Mouse (Mus musculus) midbrain, embryonic 11.5 days (tissue): ENCODE measurements at regions not wholly inside any gene's neighbourhood (a gene's known extent, or its start where the extent isn't known, plus 50 kb on each side); places are given as distances from the start of the nearest gene placed in this dataset.

Source experiments
- ATAC-seq: fragments of 200-750 bp; cut with Nextera tagmentation; 2 replicates; pipeline ENCODE4 v1.8.0; 2017; ENCODE audit warnings: moderate TSS enrichment, moderate library complexity; ENCODE audit not compliant: low FRiP score
- DNase-seq: peaks from one replicate; pipeline ENCODE4 v3.0.0; 2015; ENCODE audit warnings: low spot score; ENCODE audit errors: missing footprints
- H3K27ac ChIP-seq: fragments of 300-500 bp; sonication (generic); 2 replicates; pipeline ENCODE4 v1.5.1; 2014; ENCODE audit warnings: low read depth, low read length
- H3K27me3 ChIP-seq: fragments of 300-500 bp; sonication (generic); 2 replicates; pipeline ENCODE4 v1.6.1; 2014; ENCODE audit warnings: mild to moderate bottlenecking, low read length, moderate library complexity, mixed read lengths; ENCODE audit not compliant: control insufficient read depth, insufficient read depth
- H3K36me3 ChIP-seq: fragments of 300-500 bp; sonication (generic); 2 replicates; pipeline ENCODE4 v1.6.1; 2014; ENCODE audit warnings: mild to moderate bottlenecking, low read length, moderate library complexity, mixed read lengths; ENCODE audit not compliant: control insufficient read depth, insufficient read depth
- H3K4me1 ChIP-seq: fragments of 300-500 bp; sonication (generic); 2 replicates; pipeline ENCODE4 v1.6.1; 2014; ENCODE audit warnings: low read length; ENCODE audit not compliant: control insufficient read depth, insufficient read depth
- H3K4me2 ChIP-seq: fragments of 300-500 bp; sonication (generic); 2 replicates; pipeline ENCODE4 v1.6.1; 2014; ENCODE audit warnings: mild to moderate bottlenecking, moderate library complexity
- H3K4me3 ChIP-seq: fragments of 300-500 bp; sonication (generic); 2 replicates; pipeline ENCODE4 v1.5.1; 2014; ENCODE audit warnings: low read depth, low read length
- H3K9ac ChIP-seq: fragments of 300-500 bp; sonication (generic); 2 replicates; pipeline ENCODE4 v1.6.1; 2014; ENCODE audit warnings: low read length
- H3K9me3 ChIP-seq: fragments of 300-500 bp; sonication (generic); 2 replicates; pipeline ENCODE4 v1.6.1; 2016; ENCODE audit warnings: low read length; ENCODE audit not compliant: control insufficient read depth
- WGBS: fragments of 180-500 bp; shearing (Covaris S2); extraction: QIAGEN DNeasy Blood & Tissue Kit; methylation state at CpG from one replicate; pipeline ENCODE4 v1.1.7; 2014; 5-methylcytosine and 5-hydroxymethylcytosine counted together

GRCm38 (mm10) chr6:31938216-31938814, 111.7 kb upstream of the 1700012A03Rik start:
- no peaks in the 10 kb centered on the region for H3K9me3 ChIP-seq
- H3K4me2 ChIP-seq, result peak overlapping the region; percentile 58
- peak overlapping the region; percentile 48 for H3K9ac ChIP-seq
- peak overlapping the region; percentile 30 for H3K4me3 ChIP-seq
- H3K27me3 ChIP-seq, result no peaks in the 10 kb centered on the region
- peaks cover 9% of the 10 kb centered on the region for H3K4me1 ChIP-seq
- DNase-seq (peak; percentile 100), ATAC-seq (peak; percentile 74)
- H3K36me3 ChIP-seq, result no peaks in the 10 kb centered on the region
- no peak overlapping the region for H3K27ac ChIP-seq
- 6% methylated on average over 20 of the region's 20 CpGs for WGBS

- 89% methylated on average over 12 of the region's 12 CpGs for WGBS
- no peak overlapping the region for H3K27ac ChIP-seq
Observed at GRCm38 (mm10) chr6:31937146-31937545, 112.9 kb upstream of the 1700012A03Rik start.

GRCm38 (mm10) chr6:31934826-31935225, 115.2 kb upstream of the 1700012A03Rik start:
- no peaks in the 10 kb centered on the region for H3K27me3 ChIP-seq
- no peak overlapping the region for H3K27ac ChIP-seq
- H3K36me3 ChIP-seq, result no peaks in the 10 kb centered on the region
- H3K4me1 ChIP-seq, result peaks cover 11% of the 10 kb centered on the region
- H3K4me2 ChIP-seq, result no peak overlapping the region
- DNase-seq (no peak), ATAC-seq (no peak)
- WGBS, result 92% methylated on average over 10 of the region's 10 CpGs
- no peak overlapping the region for H3K9ac ChIP-seq
- H3K4me3 ChIP-seq, result no peak overlapping the region
- no peaks in the 10 kb centered on the region for H3K9me3 ChIP-seq

More at GRCm38 (mm10) chr6:31937146-31937545, 112.9 kb upstream of the 1700012A03Rik start:
- Histone ChIP-seq H3K4me2 (no peak overlapping the region), H3K4me3 (no peak overlapping the region), H3K27me3 (no peaks in the 10 kb centered on the region), H3K36me3 (no peaks in the 10 kb centered on the region), H3K4me1 (peaks cover 11% of the 10 kb centered on the region), H3K9ac (no peak overlapping the region), H3K9me3 (no peaks in the 10 kb centered on the region)
- ATAC-seq (no peak), DNase-seq (peak; percentile 78)

GRCm38 (mm10) chr6:31933956-31934355, 116.1 kb upstream of the 1700012A03Rik start:
- H3K36me3 ChIP-seq, result no peaks in the 10 kb centered on the region
- H3K4me1 ChIP-seq, result peaks cover 11% of the 10 kb centered on the region
- no peak overlapping the region for H3K4me2 ChIP-seq
- H3K27ac ChIP-seq, result no peak overlapping the region; the same call in 1 of the 2 replicates
- WGBS, result 81% methylated on average over 8 of the region's 8 CpGs
- no peaks in the 10 kb centered on the region for H3K27me3 ChIP-seq
- DNase-seq (peak; percentile 83), ATAC-seq (0 out of 2 replicates have a peak, but pooled peaks have one; percentile 14)
- H3K9ac ChIP-seq, result no peak overlapping the region
- no peaks in the 10 kb centered on the region for H3K9me3 ChIP-seq
- no peak overlapping the region for H3K4me3 ChIP-seq

GRCm38 (mm10) chr6:31933364-31933763, 116.7 kb upstream of the 1700012A03Rik start:
- Histone ChIP-seq H3K4me2 (no peak overlapping the region), H3K9ac (no peak overlapping the region), H3K9me3 (no peaks in the 10 kb centered on the region), H3K4me3 (no peak overlapping the region), H3K36me3 (no peaks in the 10 kb centered on the region), H3K27me3 (no peaks in the 10 kb centered on the region), H3K4me1 (peaks cover 9% of the 10 kb centered on the region), H3K27ac (no peak overlapping the region; the same call in 1 of the 2 replicates)
- peak; percentile 57; the same call in 1 of the 2 replicates for ATAC-seq
- no peak for DNase-seq
- WGBS, result 34% methylated on average over 5 of the region's 5 CpGs

- peaks cover 9% of the 10 kb centered on the region for H3K4me1 ChIP-seq
- no peaks in the 10 kb centered on the region for H3K9me3 ChIP-seq
- H3K27me3 ChIP-seq, result no peaks in the 10 kb centered on the region
- WGBS, result 90% methylated on average over 6 of the region's 6 CpGs
- no peak overlapping the region for H3K4me2 ChIP-seq
- ATAC-seq (no peak), DNase-seq (peak; percentile 57)
- H3K36me3 ChIP-seq, result no peaks in the 10 kb centered on the region
- no peak overlapping the region for H3K9ac ChIP-seq
- H3K4me3 ChIP-seq, result no peak overlapping the region
- H3K27ac ChIP-seq, result no peak overlapping the region
Observed at GRCm38 (mm10) chr6:31931116-31931515, 118.9 kb upstream of the 1700012A03Rik start.

- ATAC-seq, result no peak
- no peaks in the 10 kb centered on the region for H3K36me3 ChIP-seq
- no peak overlapping the region for H3K4me3 ChIP-seq
- 86% methylated on average over 2 of the region's 2 CpGs for WGBS
- H3K9ac ChIP-seq, result no peak overlapping the region
- H3K27ac ChIP-seq, result no peak overlapping the region
- H3K4me2 ChIP-seq, result no peak overlapping the region
- peak; percentile 45 for DNase-seq
- H3K4me1 ChIP-seq, result peaks cover 9% of the 10 kb centered on the region
- no peaks in the 10 kb centered on the region for H3K9me3 ChIP-seq
- H3K27me3 ChIP-seq, result no peaks in the 10 kb centered on the region
Observed at GRCm38 (mm10) chr6:31929165-31929564, 120.9 kb upstream of the 1700012A03Rik start.

- no peak for DNase-seq
- no peak for ATAC-seq
- Histone ChIP-seq H3K4me3 (no peak overlapping the region), H3K9me3 (no peaks in the 10 kb centered on the region), H3K36me3 (no peaks in the 10 kb centered on the region), H3K4me2 (no peak overlapping the region), H3K27ac (no peak overlapping the region), H3K27me3 (no peaks in the 10 kb centered on the region), H3K4me1 (no peaks in the 10 kb centered on the region), H3K9ac (no peak overlapping the region)
- 79% methylated on average over 3 of the region's 3 CpGs for WGBS
Observed at GRCm38 (mm10) chr6:31927181-31927580, 122.9 kb upstream of the 1700012A03Rik start.

GRCm38 (mm10) chr6:31924669-31925046, 125.4 kb upstream of the 1700012A03Rik start:
- Histone ChIP-seq H3K4me1 (no peaks in the 10 kb centered on the region), H3K36me3 (no peaks in the 10 kb centered on the region), H3K9ac (no peak overlapping the region), H3K4me3 (no peak overlapping the region), H3K9me3 (no peaks in the 10 kb centered on the region), H3K4me2 (no peak overlapping the region), H3K27me3 (no peaks in the 10 kb centered on the region), H3K27ac (no peak overlapping the region)
- ATAC-seq (no peak), DNase-seq (peak; percentile 10)
- 90% methylated on average over 2 of the region's 2 CpGs for WGBS
